20 mouse cellular contexts compared by ENCODE assay signal in the genomic region with DNA sequence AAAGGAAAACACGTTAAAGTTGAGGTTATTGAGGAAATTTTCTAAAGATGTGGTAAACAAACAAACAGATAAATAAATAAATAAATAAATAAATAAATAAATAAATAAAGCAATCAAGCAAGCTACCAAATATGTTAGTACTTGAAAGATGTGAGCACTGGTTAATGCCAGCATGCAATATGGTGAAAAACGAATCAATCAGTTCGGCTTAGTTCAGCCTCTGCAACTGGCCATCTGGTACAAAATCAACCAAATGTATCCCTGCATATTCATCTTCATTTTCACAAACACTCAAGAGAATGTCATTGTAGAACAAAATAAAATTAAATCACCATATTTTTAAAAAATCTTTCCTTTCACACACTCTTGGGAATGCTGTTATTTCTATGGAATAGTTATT.
"Had no signal": no experiment of that assay in that cellular context is flagged by ENCODE, and none has a peak within 500 bp of the region (broad histone marks: within the 10 kb centered on the region; RNA-seq: fewer than 3 reads in every experiment).

No protein-coding gene starts in this region.

- H3K4me2 ChIP-seq: limb, embryonic 12.5 days; limb, embryonic 15.5 days; liver, embryonic 11.5 days; lung, embryonic 14.5 days; neural tube, embryonic 12.5 days; neural tube, embryonic 15.5 days had no signal

- H3K4me1 ChIP-seq: limb, embryonic 12.5 days; limb, embryonic 15.5 days; neural tube, embryonic 12.5 days; neural tube, embryonic 15.5 days had no signal

- H3K9me3 ChIP-seq: limb, embryonic 12.5 days; limb, embryonic 15.5 days; neural tube, embryonic 12.5 days; neural tube, embryonic 15.5 days had no signal

- DNase-seq: kidney, adult 9 months; kidney, postnatal 14 days; kidney, postnatal 4 days; left cerebral cortex, postnatal 4 days; liver, postnatal 0 days; lung, embryonic 14.5 days; right cerebral cortex, adult 18-20 months; right cerebral cortex, postnatal 14 days; right cerebral cortex, postnatal 4 days; thymus, adult 2 months; thymus, postnatal 25 days had no signal

- ATAC-seq: liver, postnatal 0 days; lung, postnatal 0 days had no signal

- H3K27ac ChIP-seq: limb, embryonic 12.5 days; limb, embryonic 15.5 days; liver, embryonic 14.5 days; macrophage; neural tube, embryonic 12.5 days; neural tube, embryonic 15.5 days; stomach, postnatal 0 days had no signal

- H3K36me3 ChIP-seq: limb, embryonic 12.5 days; limb, embryonic 15.5 days; neural tube, embryonic 12.5 days; neural tube, embryonic 15.5 days had no signal

- H3K9ac ChIP-seq: limb, embryonic 12.5 days; limb, embryonic 15.5 days; liver, embryonic 14.5 days; liver, postnatal 0 days; lung, embryonic 14.5 days; neural tube, embryonic 12.5 days; neural tube, embryonic 15.5 days had no signal

- H3K27me3 ChIP-seq: limb, embryonic 12.5 days; limb, embryonic 15.5 days; neural tube, embryonic 12.5 days; neural tube, embryonic 15.5 days had no signal

- H3K4me3 ChIP-seq: limb, embryonic 12.5 days; limb, embryonic 15.5 days; neural tube, embryonic 12.5 days; neural tube, embryonic 15.5 days had no signal
